Mouse (Mus musculus): ENCODE measurements around the gene Xab2. TPM values are rescaled to one million over a fixed set of nuclear protein-coding genes. Genes with fewer than 3 reads are reported as not detected.
"Not testable (repeated sequence)": the region's sequence is repeated elsewhere in the genome, so short reads cannot be mapped to it uniquely, and the experiment has no call there.

The Xab2 gene
- total and polyA plus RNA-seq, 3 experiments: 34.8 to 40.7 (median 36.8) TPM

DNA sequence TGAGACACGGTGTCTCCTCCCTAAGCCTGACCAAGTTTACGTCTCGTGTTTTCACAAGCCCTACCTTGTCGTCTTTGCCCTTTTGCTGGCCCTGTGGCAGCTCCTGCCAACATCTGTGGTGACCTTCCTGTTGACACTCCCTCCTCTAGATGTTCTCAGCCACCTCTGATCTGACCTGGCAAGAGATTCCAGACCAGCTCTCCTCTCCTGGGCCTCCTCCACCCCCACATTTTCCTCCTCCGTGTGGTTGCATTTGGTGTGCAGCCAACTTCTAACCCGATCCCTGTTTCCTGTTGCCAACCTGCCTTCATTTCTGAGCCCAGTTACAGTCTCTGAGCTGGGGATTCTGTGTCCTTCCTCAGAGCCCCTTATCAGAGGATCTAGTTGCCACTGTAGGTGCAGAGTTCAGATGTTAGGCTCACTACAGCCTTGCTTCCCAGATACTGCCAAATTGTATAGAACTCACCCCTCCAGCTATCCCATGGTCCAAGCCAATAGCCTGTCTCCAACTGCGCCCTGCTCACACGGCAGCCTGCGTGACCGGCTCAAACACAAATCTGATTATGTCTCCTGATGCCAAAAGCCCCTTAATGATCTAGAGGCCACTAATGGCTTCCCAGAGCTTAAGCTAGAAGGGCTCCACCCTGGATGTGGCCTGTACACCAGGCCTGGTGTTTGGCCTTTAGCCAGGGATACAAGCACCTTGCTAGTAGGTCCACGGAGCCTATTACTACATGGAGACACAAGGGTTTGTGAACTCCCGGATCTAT, 11.9 kb downstream of the Xab2 start:
- peak; percentile 51 for DNase-seq

GRCm38 (mm10) chr8:3607822-3608221, 13.3 kb downstream of the Xab2 start:
- DNase-seq: no peak

DNA sequence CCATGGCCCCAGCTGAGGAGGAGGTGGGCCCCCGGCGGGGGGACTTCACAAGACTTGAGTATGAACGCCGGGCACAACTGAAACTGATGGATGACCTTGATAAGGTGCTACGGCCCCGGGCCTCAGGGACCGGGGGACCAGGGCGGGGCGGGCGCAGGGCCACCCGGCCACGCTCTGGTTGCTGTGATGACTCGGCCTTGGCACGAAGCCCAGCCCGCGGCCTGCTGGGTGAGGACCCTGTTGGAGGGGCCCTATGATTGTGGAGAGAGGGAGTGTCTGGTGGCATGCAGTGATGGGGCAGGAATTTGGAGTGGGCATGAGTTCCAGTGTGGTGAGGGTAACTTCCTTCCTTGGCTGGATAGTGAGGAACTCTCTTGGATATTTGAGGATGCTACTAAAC, 14.5 kb downstream of the Xab2 start:
- DNase-seq: peak; percentile 48

GRCm38 (mm10) chr8:3603439-3603838, 17.7 kb downstream of the Xab2 start:
- no peak for DNase-seq

- no peak for DNase-seq
Observed at GRCm38 (mm10) chr8:3600401-3600800, 20.7 kb downstream of the Xab2 start.

GRCm38 (mm10) chr8:3599219-3599618, 21.9 kb downstream of the Xab2 start:
- DNase-seq: no peak

DNA sequence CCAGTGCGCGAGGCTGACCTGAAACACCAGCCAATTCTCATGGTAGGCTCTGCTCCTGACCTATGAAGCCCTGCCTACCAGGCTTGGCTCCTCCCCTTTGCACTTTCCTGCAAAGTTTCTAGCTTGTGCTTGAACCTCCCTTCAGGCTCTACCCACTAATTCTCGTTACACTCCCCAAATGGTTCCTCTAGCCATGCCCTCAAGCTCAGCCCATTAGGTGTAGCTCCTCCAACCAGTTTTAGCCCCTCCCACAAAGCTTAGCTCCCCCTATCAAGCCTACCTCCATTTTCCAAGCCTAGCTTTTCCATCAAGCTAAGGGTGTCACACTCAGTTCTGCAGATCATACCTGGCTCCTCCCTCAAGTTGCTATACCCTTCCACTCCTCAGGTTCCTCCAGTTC, 23.1 kb downstream of the Xab2 start:
- no peak for DNase-seq

DNA sequence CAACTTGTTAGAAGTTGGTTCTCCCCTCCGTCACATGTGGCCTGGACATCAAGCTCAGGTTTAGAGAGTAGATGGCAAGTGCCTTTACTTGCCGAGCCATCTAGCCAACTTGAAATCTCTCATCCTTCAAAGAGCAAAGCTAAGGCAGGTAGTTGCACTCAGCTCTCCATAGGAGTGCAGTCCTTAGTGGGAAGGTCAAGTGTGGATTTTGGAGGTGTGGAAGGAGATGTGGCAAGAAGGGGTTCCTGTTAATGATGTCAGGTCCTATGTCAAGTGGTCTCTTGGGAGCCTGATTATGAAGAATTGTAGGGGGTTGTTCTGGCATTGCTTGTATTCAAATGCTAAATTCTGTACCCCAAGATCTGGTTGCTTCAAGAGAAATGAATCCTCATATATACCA, 26.6 kb downstream of the Xab2 start:
- DNase-seq: no peak

GRCm38 (mm10) chr8:3593470-3593869, 27.6 kb downstream of the Xab2 start:
- peak; percentile 63 for DNase-seq

- DNase-seq: no peak
Observed at GRCm38 (mm10) chr8:3588258-3588633, 32.9 kb downstream of the Xab2 start.

- peak; percentile 71 for DNase-seq
Observed at GRCm38 (mm10) chr8:3587391-3588257, 33.5 kb downstream of the Xab2 start.

GRCm38 (mm10) chr8:3586993-3587390, 34.1 kb downstream of the Xab2 start, which contains the start of gene Camsap3:
TSS of gene Camsap3 (plus strand) at chr8:3587293.
- DNase-seq: no peak

DNA sequence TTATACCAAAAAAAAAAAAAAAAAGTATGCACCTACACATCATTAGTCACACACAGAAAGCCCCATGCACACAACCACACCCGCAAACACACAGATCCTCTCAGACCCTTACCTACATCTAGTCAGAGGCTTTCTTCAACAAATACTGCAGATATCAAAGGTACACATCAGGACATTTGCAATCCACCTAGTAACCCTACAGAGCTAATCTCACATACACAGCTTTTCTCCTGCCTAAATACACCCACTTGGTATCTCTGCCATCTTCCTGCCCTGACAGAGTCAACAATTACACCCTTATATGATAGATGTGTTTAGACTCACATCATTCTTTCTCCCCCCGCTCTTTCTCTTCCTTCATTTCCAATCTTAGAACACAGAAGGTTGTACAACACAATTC, 34.7 kb downstream of the Xab2 start:
- DNase-seq: no peak

- not testable (repeated sequence) for DNase-seq
Observed at GRCm38 (mm10) chr8:3581961-3582360, 39.2 kb downstream of the Xab2 start.

GRCm38 (mm10) chr8:3579390-3580364, 41.4 kb downstream of the Xab2 start:
- DNase-seq: no peak

DNA sequence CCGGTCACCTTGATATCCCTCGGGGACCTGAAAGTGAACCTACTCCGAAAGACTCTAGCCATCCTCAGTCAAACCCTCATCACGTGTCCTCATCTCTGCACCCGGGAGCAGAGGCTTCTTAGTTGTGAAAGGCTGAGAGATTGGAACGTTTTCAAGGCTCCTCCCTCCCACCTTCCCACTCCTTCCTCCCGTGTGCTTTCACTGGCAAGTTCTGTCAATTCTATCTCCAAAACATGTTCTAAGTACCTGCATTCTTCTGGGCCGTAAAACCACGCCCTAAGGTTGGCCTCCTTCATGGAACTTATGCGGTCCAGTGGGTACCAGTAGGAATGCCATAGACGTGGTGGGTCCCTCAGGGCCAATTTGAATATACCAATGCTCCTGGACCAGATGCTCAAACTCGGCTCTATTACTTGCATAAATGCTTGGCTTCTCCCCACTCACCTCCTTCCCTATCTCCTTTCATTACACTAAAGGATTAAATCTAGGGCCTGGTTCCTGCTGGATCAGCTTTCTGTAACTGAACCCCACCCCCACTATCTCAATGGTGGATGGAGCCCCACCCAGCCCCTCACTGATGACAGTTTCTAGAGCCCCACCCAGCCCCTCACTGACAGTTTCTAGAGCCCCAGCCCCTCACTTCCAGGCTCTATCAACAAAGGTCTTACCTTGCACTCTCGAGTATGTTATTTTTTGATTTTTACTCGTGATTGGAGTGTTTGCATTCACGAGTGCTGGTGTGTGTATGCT, 44.7 kb downstream of the Xab2 start:
- DNase-seq: no peak

DNA sequence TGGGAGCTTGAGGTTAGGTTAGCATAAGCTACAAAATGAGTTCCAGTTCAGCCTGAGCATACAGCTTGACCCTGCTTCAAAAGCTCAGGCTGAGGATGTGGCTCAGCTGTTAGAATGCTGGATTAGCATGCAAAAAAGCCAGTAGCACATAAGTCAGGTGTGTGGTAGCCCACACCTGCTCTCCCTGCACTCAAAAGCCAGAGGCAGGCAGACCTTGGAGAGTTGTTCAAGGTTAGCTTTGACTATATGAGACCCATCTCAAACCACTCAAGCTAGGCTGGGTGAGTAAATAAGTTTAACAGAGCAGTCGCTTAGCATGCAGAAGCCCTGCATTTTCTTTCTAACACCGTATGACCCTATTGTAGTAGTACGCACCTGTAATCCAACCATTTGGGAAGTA, 46.6 kb downstream of the Xab2 start:
- DNase-seq: no peak

- no peak for DNase-seq
Observed at GRCm38 (mm10) chr8:3569784-3570183, 51.3 kb downstream of the Xab2 start.

GRCm38 (mm10) chr8:3568378-3568777, 52.7 kb downstream of the Xab2 start:
- no peak for DNase-seq

DNA sequence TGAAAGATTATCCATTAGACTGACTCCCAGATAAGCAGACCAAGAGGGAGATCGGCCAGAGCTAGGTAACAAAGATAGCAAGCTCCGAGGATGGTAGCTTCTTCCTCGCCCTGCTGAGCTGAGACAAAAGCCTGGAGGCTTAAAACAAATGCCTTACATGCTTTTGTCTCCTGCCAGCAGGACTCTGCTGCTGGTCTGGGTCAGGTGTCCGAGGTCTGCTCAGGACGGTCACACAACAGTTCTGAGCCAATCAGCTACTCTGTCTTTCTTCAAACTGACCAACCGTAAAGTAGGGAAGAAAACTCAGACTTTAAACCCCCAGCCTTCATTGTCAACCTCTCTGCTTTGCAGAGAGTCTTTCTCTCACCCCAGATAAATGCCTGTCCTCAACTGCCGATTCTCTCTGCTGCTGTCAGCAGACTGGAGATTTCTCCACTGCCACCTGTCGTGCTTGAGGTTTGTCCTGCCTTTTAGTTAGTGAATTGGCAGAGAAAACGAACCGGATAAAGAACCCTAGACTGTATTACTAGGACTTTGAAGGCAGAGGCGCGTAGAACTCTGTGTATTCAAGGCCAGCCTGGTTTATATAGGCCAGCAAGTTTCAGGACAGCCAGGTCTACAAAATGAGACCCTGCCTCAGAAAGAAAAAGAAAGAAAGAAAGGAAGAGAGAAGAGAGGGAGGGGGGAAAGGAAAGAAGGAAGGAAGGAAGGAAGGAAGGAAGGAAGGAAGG, 53.3 kb downstream of the Xab2 start, which contains the start of gene C330021F23Rik:
Gene C330021F23Rik (plus strand): TSS at position 350 of the 731 bp plus-strand sequence.
- DNase-seq: no peak
